Mouse (Mus musculus) ES-Bruce4 (cell line): ENCODE measurements around the gene Ppp1r15b. TPM values are rescaled to one million over a fixed set of nuclear protein-coding genes. Genes with fewer than 3 reads are reported as not detected.
A peak's percentile ranks its signal among the peaks of the same experiment; 100 is the strongest.

Experiments used
- H3K27ac ChIP-seq: 2 replicates; pipeline ENCODE4 v1.5.1; 2012; ENCODE audit warnings: low read length, inconsistent platforms; ENCODE audit not compliant: insufficient read depth
- H3K27me3 ChIP-seq: 2 replicates; pipeline ENCODE4 v1.6.1; 2012; ENCODE audit warnings: mild to moderate bottlenecking, low read length, inconsistent platforms; ENCODE audit not compliant: control insufficient read depth, poor library complexity, insufficient read depth, severe bottlenecking
- H3K36me3 ChIP-seq: 2 replicates; pipeline ENCODE4 v1.6.1; 2012; ENCODE audit warnings: inconsistent platforms, mild to moderate bottlenecking, low read length, moderate library complexity; ENCODE audit not compliant: control insufficient read depth, poor library complexity, insufficient read depth, severe bottlenecking
- H3K4me1 ChIP-seq: one replicate; pipeline ENCODE4 v1.8.1; 2011; ENCODE audit warnings: low read length; ENCODE audit not compliant: control insufficient read depth, insufficient read depth
- H3K4me3 ChIP-seq: 2 replicates; pipeline ENCODE4 v1.5.1; 2011; ENCODE audit warnings: low read depth, mild to moderate bottlenecking, low read length
- H3K9ac ChIP-seq: 2 replicates; pipeline ENCODE4 v1.6.1; 2012; ENCODE audit warnings: low read depth, mild to moderate bottlenecking, inconsistent platforms; ENCODE audit not compliant: poor library complexity, severe bottlenecking
- H3K9me3 ChIP-seq: replicated peaks from 2 replicates; pipeline ENCODE4 v1.6.1; 2012; ENCODE audit warnings: mild to moderate bottlenecking, low read length, inconsistent platforms; ENCODE audit not compliant: control insufficient read depth, poor library complexity, insufficient read depth, severe bottlenecking
- CTCF ChIP-seq: IDR thresholded peaks from one replicate; pipeline ENCODE4 v1.8.1; 2011; ENCODE audit warnings: low read depth, low read length
- EP300 ChIP-seq: IDR thresholded peaks from 2 replicates; pipeline ENCODE4 v1.6.1; 2011; ENCODE audit warnings: low read depth, low read length; ENCODE audit not compliant: insufficient read depth
- POLR2A ChIP-seq: IDR thresholded peaks from one replicate; pipeline ENCODE4 v1.8.1; 2011; ENCODE audit warnings: low read length; ENCODE audit not compliant: insufficient read depth
- polyA plus RNA-seq: library from polyadenylated mRNA; stranded (reverse); fragments of >200 nt; gene quantifications from 2 replicates; pipeline ENCODE4 v1.2.4, GENCODE M21; 2011; ENCODE audit warnings: low read depth; ENCODE audit not compliant: missing spikeins, insufficient read depth, insufficient read length

The Ppp1r15b gene
- polyA plus RNA-seq, 1 experiment, result 68.9 TPM

DNA sequence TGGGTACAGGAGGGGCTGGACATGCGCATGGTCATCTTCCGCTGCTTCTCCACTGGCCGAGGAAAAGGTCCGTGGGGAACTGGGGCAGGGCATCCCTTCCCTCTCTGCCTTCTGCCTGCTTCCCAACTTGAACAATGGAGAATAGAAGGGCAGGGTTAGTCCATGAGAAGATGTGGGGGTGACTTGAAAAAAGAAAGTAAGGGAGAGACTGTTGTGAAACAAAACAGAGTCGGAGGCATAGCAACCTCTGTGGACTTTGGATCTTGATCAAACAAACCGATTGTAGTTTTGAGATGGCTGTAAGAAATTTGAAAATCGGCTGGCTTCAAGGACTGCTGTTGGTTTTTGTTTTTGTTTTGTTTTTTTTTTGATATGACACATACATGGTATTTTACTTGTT lies 37.2 kb upstream of the Ppp1r15b start:
- Histone ChIP-seq H3K27ac (no peak overlapping the region), H3K27me3 (no peaks in the 10 kb centered on the region), H3K4me3 (no peak overlapping the region), H3K9ac (no peak overlapping the region), H3K36me3 (no peaks in the 10 kb centered on the region), H3K4me1 (peaks cover 6% of the 10 kb centered on the region), H3K9me3 (no peaks in the 10 kb centered on the region)
- TF ChIP-seq CTCF (no peak), EP300 (no peak), POLR2A (no peak)

- no peaks in the 10 kb centered on the region for H3K27me3 ChIP-seq
- peak overlapping the region; percentile 33 for H3K4me3 ChIP-seq
- H3K4me1 ChIP-seq, result no peaks in the 10 kb centered on the region
- H3K27ac ChIP-seq, result no peak overlapping the region
- TF ChIP-seq CTCF, result peak; percentile 84
- no peak for TF ChIP-seq POLR2A
- H3K9me3 ChIP-seq, result no peaks in the 10 kb centered on the region
- peak overlapping the region; percentile 2; the same call in 1 of the 2 replicates for H3K9ac ChIP-seq
- H3K36me3 ChIP-seq, result no peaks in the 10 kb centered on the region
These were observed 29.8 kb upstream of the Ppp1r15b start for GRCm38 (mm10) chr1:133100980-133101798.

DNA sequence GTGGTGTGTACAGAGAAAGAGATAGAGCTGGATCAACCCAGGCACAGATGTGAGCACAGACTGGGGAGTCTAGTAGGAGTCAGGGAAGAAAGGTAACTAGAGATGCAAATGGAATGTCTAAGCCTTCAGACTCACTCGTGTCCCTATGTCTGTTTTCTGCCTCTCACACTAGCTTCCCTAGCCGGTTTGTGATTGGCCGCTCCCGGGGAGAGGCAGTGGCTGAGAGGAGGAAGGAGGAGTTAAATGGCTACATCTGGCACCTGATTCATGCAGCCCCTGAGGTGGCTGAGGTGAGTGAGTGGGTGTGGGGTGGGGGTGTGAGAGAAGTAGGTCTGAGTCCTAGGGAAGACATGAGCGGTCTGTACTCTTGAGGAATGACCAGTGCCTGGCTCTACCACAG lies 28.8 kb upstream of the Ppp1r15b start:
- H3K36me3 ChIP-seq, result no peaks in the 10 kb centered on the region
- H3K4me1 ChIP-seq, result no peaks in the 10 kb centered on the region
- no peak for TF ChIP-seq CTCF
- TF ChIP-seq POLR2A, result no peak
- TF ChIP-seq EP300, result no peak
- H3K27ac ChIP-seq, result no peak overlapping the region
- no peaks in the 10 kb centered on the region for H3K27me3 ChIP-seq
- no peak overlapping the region for H3K9ac ChIP-seq
- no peak overlapping the region for H3K4me3 ChIP-seq
- no peaks in the 10 kb centered on the region for H3K9me3 ChIP-seq

- Histone ChIP-seq H3K36me3 (no peaks in the 10 kb centered on the region), H3K27ac (no peak overlapping the region), H3K27me3 (no peaks in the 10 kb centered on the region), H3K4me1 (no peaks in the 10 kb centered on the region), H3K9me3 (no peaks in the 10 kb centered on the region), H3K4me3 (no peak overlapping the region), H3K9ac (no peak overlapping the region)
- TF ChIP-seq CTCF (no peak), EP300 (no peak), POLR2A (no peak)
These were observed 27.6 kb upstream of the Ppp1r15b start for GRCm38 (mm10) chr1:133103315-133103714.

- H3K9me3 ChIP-seq, result no peaks in the 10 kb centered on the region
- no peak overlapping the region for H3K27ac ChIP-seq
- TF ChIP-seq POLR2A (no peak), EP300 (no peak), CTCF (no peak)
- H3K36me3 ChIP-seq, result no peaks in the 10 kb centered on the region
- H3K4me1 ChIP-seq, result no peaks in the 10 kb centered on the region
- H3K9ac ChIP-seq, result no peak overlapping the region
- no peak overlapping the region for H3K4me3 ChIP-seq
- H3K27me3 ChIP-seq, result no peaks in the 10 kb centered on the region
These were observed 27.1 kb upstream of the Ppp1r15b start for GRCm38 (mm10) chr1:133103871-133104270.

- no peak overlapping the region for H3K27ac ChIP-seq
- H3K27me3 ChIP-seq, result no peaks in the 10 kb centered on the region
- peaks cover 2% of the 10 kb centered on the region; the same call in 1 of the 2 replicates for H3K9me3 ChIP-seq
- no peaks in the 10 kb centered on the region for H3K36me3 ChIP-seq
- H3K4me3 ChIP-seq, result no peak overlapping the region
- TF ChIP-seq EP300 (no peak), POLR2A (no peak), CTCF (peak; percentile 15)
- no peak overlapping the region for H3K9ac ChIP-seq
- no peaks in the 10 kb centered on the region for H3K4me1 ChIP-seq
These were observed 14.8 kb upstream of the Ppp1r15b start for GRCm38 (mm10) chr1:133116108-133116507.
